Mouse (Mus musculus) ovary, adult 18-20 months (tissue): ENCODE data around the gene Slc16a3.

Source experiments
- DNase-seq: peaks from one replicate; pipeline ENCODE4 v3.0.0; 2022; ENCODE audit warnings: low spot score, mixed read lengths

Gene Slc16a3

GRCm38 (mm10) chr11:120979711-120980426 is 31.6 kb downstream of the Slc16a3 start:
- DNase-seq, result no peak

DNA sequence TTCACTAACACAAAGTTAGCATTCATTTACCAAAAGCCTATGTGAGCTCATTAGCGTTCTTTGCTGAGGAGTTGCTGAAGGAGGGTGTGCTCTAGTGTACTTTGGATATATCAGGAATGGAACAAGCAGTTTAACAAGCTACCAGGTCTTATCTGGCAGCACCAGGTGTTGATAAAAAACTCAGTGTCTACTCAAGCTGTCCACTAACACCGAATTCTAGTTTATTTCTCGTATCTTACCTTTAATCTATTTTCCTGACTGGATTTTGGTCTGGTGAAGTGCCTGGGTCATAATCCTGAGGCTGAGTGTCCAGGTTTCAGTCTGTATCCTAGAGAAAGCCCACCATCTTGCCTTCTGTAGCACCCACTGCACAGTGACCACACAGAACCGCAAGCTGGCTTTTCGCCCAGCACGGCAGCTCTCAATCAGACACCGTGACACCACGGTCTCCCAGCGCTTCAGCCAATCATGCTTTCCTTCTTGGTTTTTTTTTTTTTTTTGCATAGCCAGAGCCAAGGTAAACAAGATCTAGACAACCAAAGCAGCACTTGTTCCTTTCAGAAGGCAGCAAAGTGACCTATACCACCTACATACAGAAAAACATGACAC is 32.3 kb downstream of the Slc16a3 start:
- peak; percentile 35 for DNase-seq

DNA sequence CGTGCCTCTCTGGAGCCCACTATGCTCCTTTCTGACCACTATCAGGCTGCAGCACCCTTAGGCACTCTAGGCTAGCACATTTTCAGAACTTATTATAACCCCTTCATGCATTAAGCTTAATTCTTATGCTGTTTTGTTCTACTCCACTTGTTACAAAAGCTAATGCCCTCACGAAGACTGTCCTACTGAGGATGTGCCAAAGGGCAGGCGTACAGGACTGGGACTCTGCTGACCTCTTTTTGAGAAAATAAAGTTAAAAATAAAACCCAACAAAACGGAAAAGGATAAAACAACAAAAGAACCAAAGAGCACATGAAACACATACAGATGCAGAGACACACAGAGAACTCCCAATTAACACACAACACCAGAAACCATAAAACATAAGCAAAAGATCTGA is 33.4 kb downstream of the Slc16a3 start:
- DNase-seq, result no peak

GRCm38 (mm10) chr11:120982459-120982858 is 34.2 kb downstream of the Slc16a3 start:
- no peak for DNase-seq

GRCm38 (mm10) chr11:120984448-120985330 is 36.4 kb downstream of the Slc16a3 start:
- no peak for DNase-seq

- no peak for DNase-seq
Measured at GRCm38 (mm10) chr11:120987608-120988007, 39.3 kb downstream of the Slc16a3 start.

GRCm38 (mm10) chr11:120988410-120988809 is 40.1 kb downstream of the Slc16a3 start:
- DNase-seq, result no peak

DNA sequence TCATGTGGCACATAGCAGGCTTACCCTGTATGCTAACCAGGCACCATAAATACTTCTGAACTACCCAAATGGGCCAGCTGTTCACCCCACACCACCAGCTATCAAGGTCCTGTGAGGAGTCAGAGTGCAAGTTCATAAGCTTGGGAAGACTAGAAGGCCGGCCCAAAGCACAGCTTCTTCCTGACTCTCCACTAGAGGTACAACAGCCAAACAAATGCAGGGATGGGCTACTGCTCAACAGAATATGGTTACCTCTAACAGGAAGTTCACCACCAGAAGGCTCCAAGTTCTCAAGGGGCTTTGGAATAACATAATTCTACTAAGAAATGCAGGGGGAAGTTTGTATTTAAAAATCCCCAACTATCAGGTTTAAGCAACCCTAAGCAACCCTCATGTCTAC is 41.2 kb downstream of the Slc16a3 start:
- DNase-seq, result no peak

DNA sequence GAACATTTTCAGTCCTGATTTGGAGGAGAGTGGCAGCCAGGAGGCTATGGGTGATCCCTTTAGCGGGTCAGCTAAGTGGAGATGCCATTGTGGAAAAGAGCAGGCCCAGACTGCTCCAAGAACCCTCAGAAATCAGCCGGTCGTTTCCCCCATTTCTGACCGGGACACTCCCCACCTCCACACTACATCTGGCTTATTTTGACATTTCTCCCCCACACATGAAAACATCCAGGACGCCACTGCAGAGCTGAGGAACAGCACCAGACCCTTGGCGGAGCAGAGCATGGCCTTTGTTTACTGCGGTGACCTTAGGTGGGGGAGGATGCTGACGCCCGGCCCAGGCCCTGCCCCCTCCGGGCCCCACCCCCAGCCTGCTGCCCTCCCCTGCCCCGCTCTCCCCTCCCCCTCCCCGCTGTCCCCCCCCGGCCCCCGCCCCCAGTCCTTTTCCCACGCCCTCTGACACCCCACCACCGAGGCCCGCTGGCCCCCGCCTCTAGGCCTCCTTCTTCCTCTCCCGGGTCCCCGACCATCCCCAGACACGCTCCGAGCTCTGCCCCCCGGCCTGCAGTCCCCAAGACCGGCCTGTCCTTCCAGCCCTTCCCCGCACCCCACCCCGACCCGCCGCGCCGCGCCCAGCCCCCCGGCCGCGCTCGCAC is 42.0 kb downstream of the Slc16a3 start:
- DNase-seq, result no peak

DNA sequence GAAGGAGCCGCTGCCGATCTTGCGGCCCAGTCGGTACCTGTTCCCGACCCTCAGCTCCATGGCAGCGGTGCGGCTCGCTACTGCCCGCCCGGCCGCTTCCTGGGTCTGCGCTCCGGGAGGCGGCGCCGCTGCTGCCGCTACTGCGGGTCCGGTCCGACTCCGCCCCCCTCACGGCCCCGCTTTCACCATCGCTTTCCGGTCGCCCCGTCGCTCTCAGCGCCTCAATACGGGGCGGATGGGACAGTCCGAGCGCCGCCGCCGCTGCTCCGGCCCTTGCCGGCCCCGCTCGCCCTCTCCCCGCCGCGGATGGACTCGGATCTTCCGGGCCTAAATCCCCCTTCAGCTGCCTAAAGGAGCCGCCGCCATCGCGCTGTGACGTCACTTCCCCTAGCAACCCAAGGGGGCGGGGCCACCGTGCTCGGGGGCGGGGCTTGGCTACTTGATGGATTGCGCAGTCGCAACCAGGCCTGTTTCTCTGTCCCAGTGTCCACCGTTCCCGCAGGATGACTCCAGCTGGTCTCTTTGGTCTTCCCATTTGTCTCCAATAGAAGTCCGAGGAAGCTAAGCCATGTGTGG is 42.8 kb downstream of the Slc16a3 start, which contains the start of gene Csnk1d:
TSS of gene Csnk1d (minus strand) at position 380 of the 576 bp plus-strand sequence.
- peak; percentile 92 for DNase-seq

- DNase-seq, result peak; percentile 33
Measured at GRCm38 (mm10) chr11:120991791-120992190, 43.5 kb downstream of the Slc16a3 start.

DNA sequence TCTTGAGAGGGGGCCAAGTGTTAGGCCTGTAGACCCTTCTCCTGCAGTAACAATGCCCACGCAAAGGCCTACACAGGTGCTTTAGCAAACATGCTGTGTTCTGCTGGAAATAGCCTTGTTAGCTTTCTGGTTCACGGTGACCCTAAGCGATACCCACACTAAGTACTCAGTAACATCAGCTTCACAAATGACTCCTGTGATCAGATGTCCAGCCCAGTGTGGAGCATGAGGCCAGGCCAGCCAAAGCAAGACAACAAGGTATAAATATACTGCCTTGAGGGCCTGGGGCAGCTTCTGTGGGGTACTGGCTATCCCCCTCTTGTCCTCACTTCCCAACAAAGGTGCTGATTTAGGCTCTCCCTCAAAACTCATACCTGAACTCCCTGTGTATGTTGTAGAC is 44.8 kb downstream of the Slc16a3 start:
- DNase-seq, result no peak

- no peak for DNase-seq
Measured at GRCm38 (mm10) chr11:120993586-120993985, 45.3 kb downstream of the Slc16a3 start.

DNA sequence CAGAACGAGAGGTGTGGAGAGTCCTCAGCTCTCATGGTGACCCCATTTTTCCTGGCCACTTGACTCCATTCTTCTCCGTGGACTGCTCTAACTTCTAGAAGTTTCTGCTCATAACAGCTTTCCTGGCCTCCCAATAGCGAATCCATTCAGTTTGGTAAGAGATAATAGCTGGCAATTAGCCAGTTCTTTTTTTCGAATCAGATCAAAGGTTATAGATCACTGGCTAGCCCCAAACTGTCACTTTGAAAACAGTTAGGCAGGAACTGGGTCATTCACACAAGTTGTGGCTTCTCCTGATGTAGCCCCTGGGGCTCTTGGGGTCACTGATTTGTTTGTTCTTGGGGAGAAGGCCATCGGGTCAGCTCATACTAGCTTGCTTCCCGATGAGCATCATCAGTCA is 46.5 kb downstream of the Slc16a3 start:
- no peak for DNase-seq

- no peak for DNase-seq
Measured at GRCm38 (mm10) chr11:121001966-121002365, 53.7 kb downstream of the Slc16a3 start.

GRCm38 (mm10) chr11:121004281-121004680 is 56.0 kb downstream of the Slc16a3 start:
- no peak for DNase-seq

GRCm38 (mm10) chr11:121006184-121006583 is 57.9 kb downstream of the Slc16a3 start:
- no peak for DNase-seq

- no peak for DNase-seq
Measured at GRCm38 (mm10) chr11:121010044-121010755, 61.9 kb downstream of the Slc16a3 start.
